Mouse (Mus musculus): ENCODE data around the gene Jdp2.

DNA sequence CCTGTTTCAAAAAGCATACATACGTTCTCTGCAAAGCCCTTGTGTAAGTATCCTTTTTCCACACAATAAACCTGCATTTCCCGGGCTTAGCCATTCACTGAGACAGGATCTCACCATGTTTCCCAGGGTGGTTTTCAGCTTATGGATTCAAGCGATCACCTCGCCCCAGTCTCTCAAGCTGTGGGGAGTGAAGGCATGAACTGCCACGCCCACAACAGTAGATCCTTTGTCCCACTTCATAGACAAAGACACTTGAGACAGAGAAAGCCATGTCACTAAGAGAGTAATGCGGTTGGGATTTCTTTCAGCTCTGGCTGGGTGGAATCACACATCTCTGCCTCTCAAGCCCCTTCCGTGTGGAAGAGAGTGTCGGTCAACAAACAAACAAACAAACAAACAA lies 49.2 kb upstream of the Jdp2 start:
- TF ChIP-seq GATA1 (IDR thresholded peaks at IDR 0.05; ENCODE audit: borderline replicate concordance, low read length) (no peak), FLI1 (IDR thresholded peaks at IDR 0.05; ENCODE audit: low read length) (no peak)
